Comparison of ENCODE assay signal across 25 mouse cellular contexts in genomic region chr9:52719562-52719961, GRCm38 (mm10). TPM values are rescaled to one million over a fixed set of nuclear protein-coding genes. Genes with fewer than 3 reads are reported as not detected.
A peak's percentile ranks its signal among the peaks of the same experiment; 100 is the strongest.
DNase-seq lines count a peak whose midpoint lies in the region; ATAC-seq lines count a peak whose summit lies in the region.
"Had no signal": no experiment of that assay in that cellular context is flagged by ENCODE, and none has a peak within 500 bp of the region (broad histone marks: within the 10 kb centered on the region; RNA-seq: fewer than 3 reads in every experiment).

No protein-coding gene starts in this region.

- H3K4me1 ChIP-seq in hindbrain, embryonic 15.5 days (replicated peaks) = 0 out of 2 replicates have a peak, but pooled peaks cover 4% of the 10 kb centered on the region
- no peaks in the 10 kb centered on the region for H3K4me1 ChIP-seq in hindbrain, embryonic 10.5 days (replicated peaks)
- peaks cover 11% of the 10 kb centered on the region; the same call in 1 of the 2 replicates for H3K4me1 ChIP-seq in midbrain, embryonic 15.5 days
- H3K4me1 ChIP-seq in midbrain, embryonic 11.5 days (ENCODE audit: control insufficient read depth, insufficient read depth, low read length) = no peaks in the 10 kb centered on the region
- H3K4me1 ChIP-seq: embryonic facial prominence, embryonic 10.5 days; heart, embryonic 10.5 days had no signal

- no peak for ATAC-seq in hindbrain, embryonic 15.5 days (ENCODE audit: low FRiP score, low read depth)
- ATAC-seq in midbrain, embryonic 15.5 days (replicated peaks) = peak; percentile 45
- no peak for ATAC-seq in midbrain, embryonic 11.5 days (ENCODE audit: low FRiP score)
- ATAC-seq: CD4-positive, CD25-positive, alpha-beta regulatory T cell, adult 4 months; forebrain, embryonic 16.5 days; inflammation-experienced regulatory T-cells, adult 6 months; intestine, postnatal 0 days had no signal

- H3K36me3 ChIP-seq in hindbrain, embryonic 15.5 days = no peaks in the 10 kb centered on the region
- no peaks in the 10 kb centered on the region for H3K36me3 ChIP-seq in hindbrain, embryonic 10.5 days
- no peaks in the 10 kb centered on the region for H3K36me3 ChIP-seq in midbrain, embryonic 15.5 days (replicated peaks)
- no peaks in the 10 kb centered on the region for H3K36me3 ChIP-seq in midbrain, embryonic 11.5 days (ENCODE audit: control insufficient read depth, insufficient read depth, low read length)
- H3K36me3 ChIP-seq: embryonic facial prominence, embryonic 10.5 days; G1E; heart, embryonic 10.5 days had no signal

- no peak overlapping the region for H3K4me3 ChIP-seq in hindbrain, embryonic 15.5 days
- no peak overlapping the region for H3K4me3 ChIP-seq in hindbrain, embryonic 10.5 days
- no peak overlapping the region for H3K4me3 ChIP-seq in midbrain, embryonic 15.5 days
- no peak overlapping the region for H3K4me3 ChIP-seq in midbrain, embryonic 11.5 days (ENCODE audit: low read depth, low read length)
- H3K4me3 ChIP-seq: embryonic facial prominence, embryonic 10.5 days; heart, embryonic 10.5 days had no signal

- no peaks in the 10 kb centered on the region for H3K27me3 ChIP-seq in hindbrain, embryonic 15.5 days
- H3K27me3 ChIP-seq in hindbrain, embryonic 10.5 days (ENCODE audit: insufficient read depth, poor library complexity, severe bottlenecking) = no peaks in the 10 kb centered on the region
- H3K27me3 ChIP-seq in midbrain, embryonic 15.5 days (replicated peaks) = no peaks in the 10 kb centered on the region
- no peaks in the 10 kb centered on the region for H3K27me3 ChIP-seq in midbrain, embryonic 11.5 days (ENCODE audit: control insufficient read depth, insufficient read depth, low read length)

- WGBS in hindbrain, embryonic 15.5 days = 53% methylated on average over 2 of the region's 2 CpGs
- 74% methylated on average over 2 of the region's 2 CpGs for WGBS in hindbrain, embryonic 10.5 days
- WGBS in midbrain, embryonic 15.5 days = 51% methylated on average over 2 of the region's 2 CpGs
- 75% methylated on average over 2 of the region's 2 CpGs for WGBS in midbrain, embryonic 11.5 days

- H3K9me3 ChIP-seq in hindbrain, embryonic 15.5 days = no peaks in the 10 kb centered on the region
- no peaks in the 10 kb centered on the region for H3K9me3 ChIP-seq in hindbrain, embryonic 10.5 days
- no peaks in the 10 kb centered on the region for H3K9me3 ChIP-seq in midbrain, embryonic 15.5 days
- no peaks in the 10 kb centered on the region for H3K9me3 ChIP-seq in midbrain, embryonic 11.5 days (ENCODE audit: control insufficient read depth, low read length)
- H3K9me3 ChIP-seq: embryonic facial prominence, embryonic 10.5 days; G1E; heart, embryonic 10.5 days had no signal

- DNase-seq in cerebellum, postnatal 10 days = peak; percentile 5 to 10
- DNase-seq in cerebellum, adult 9-10 months = no peak
- DNase-seq in hindbrain, embryonic 10.5 days (ENCODE audit: low spot score) = no peak
- no peak for DNase-seq in midbrain, embryonic 11.5 days (ENCODE audit: low spot score, missing footprints)
- DNase-seq in brain, embryonic 18.5 days (ENCODE audit: low read depth, low spot score) = peak; percentile 26
- no peak for DNase-seq in adipocyte (ENCODE audit: low spot score)
- DNase-seq: adrenal gland, postnatal 14 days; B cell, adult 2 months; cerebellum, adult 11 months; cerebellum, adult 8-10 months; cerebellum, postnatal 36 days; gastrocnemius, postnatal 10 days; heart, adult 18-20 months; heart, postnatal 10 days; heart, postnatal 4 days had no signal

- no peak overlapping the region for H3K9ac ChIP-seq in hindbrain, embryonic 15.5 days
- H3K9ac ChIP-seq in midbrain, embryonic 15.5 days = no peak overlapping the region
- no peak overlapping the region for H3K9ac ChIP-seq in midbrain, embryonic 11.5 days (ENCODE audit: low read length)
- H3K9ac ChIP-seq: hindbrain, embryonic 14.5 days had no signal

- H3K4me2 ChIP-seq in hindbrain, embryonic 15.5 days = no peak overlapping the region
- H3K4me2 ChIP-seq in midbrain, embryonic 15.5 days = no peak overlapping the region
- no peak overlapping the region for H3K4me2 ChIP-seq in midbrain, embryonic 11.5 days
- H3K4me2 ChIP-seq: hindbrain, embryonic 14.5 days had no signal

- 0 out of 2 replicates have a peak overlapping the region, but pooled peaks have one; percentile 8 for H3K27ac ChIP-seq in hindbrain, embryonic 15.5 days (replicated peaks)
- H3K27ac ChIP-seq in hindbrain, embryonic 10.5 days = no peak overlapping the region
- 0 out of 2 replicates have a peak overlapping the region, but pooled peaks have one; percentile 50 for H3K27ac ChIP-seq in midbrain, embryonic 15.5 days
- no peak overlapping the region for H3K27ac ChIP-seq in midbrain, embryonic 11.5 days (ENCODE audit: low read depth, low read length)
- H3K27ac ChIP-seq: embryonic facial prominence, embryonic 10.5 days; heart, embryonic 10.5 days; hindbrain, embryonic 14.5 days had no signal

RNA-seq across cellular contexts. Expression of gene AI593442, which starts 40.0 kb away (rescaled TPM):
- 74.6 and 79.1 TPM in 2 replicates for polyA plus RNA-seq in hindbrain, embryonic 15.5 days (2015; fragmentation: Nextera tagmentation; extraction: Ambion mirVana)
- 1.2 and 3.2 TPM in 2 replicates for polyA plus RNA-seq in hindbrain, embryonic 10.5 days (2016; fragmentation: Nextera tagmentation; extraction: Ambion mirVana)
- polyA plus RNA-seq in midbrain, embryonic 15.5 days (2015; fragmentation: Nextera tagmentation; extraction: Ambion mirVana) = 57.3 and 62.4 TPM in 2 replicates
- polyA plus RNA-seq in midbrain, embryonic 11.5 days (2014; fragmentation: Nextera tagmentation; extraction: Ambion mirVana) = 2.4 and 3.3 TPM in 2 replicates
- polyA plus RNA-seq: CD4-positive, CD25-positive, alpha-beta regulatory T cell, adult 4 months; G1E had no signal

Comparison
In these comparisons a context has a peak if more than half of its experiments do, and no peak if none do; other contexts are left out.
1. DNase-seq: peak in cerebellum, postnatal 10 days (2 of 2) and brain, embryonic 18.5 days (single experiment); none in cerebellum, adult 9-10 months (single experiment), hindbrain, embryonic 10.5 days (single experiment), midbrain, embryonic 11.5 days (single experiment) and adipocyte (single experiment).
2. H3K27ac ChIP-seq: peak in hindbrain, embryonic 15.5 days (single experiment) and midbrain, embryonic 15.5 days (single experiment); none in hindbrain, embryonic 10.5 days (single experiment) and midbrain, embryonic 11.5 days (single experiment).
3. RNA of gene AI593442, which starts 40.0 kb away (polyA plus RNA-seq): 74.6 to 79.1 TPM in hindbrain, embryonic 15.5 days and 57.3 to 62.4 TPM in midbrain, embryonic 15.5 days; 1.2 to 3.2 TPM in hindbrain, embryonic 10.5 days and 2.4 to 3.3 TPM in midbrain, embryonic 11.5 days; every median in the first group is over 10 times any median in the second.